Mouse (Mus musculus) olfactory bulb, adult 2 months (tissue): ENCODE measurements around the gene Nptx1.

Experiments used
- CTCF ChIP-seq: fragments of 200-500 bp; IDR thresholded peaks from 2 replicates; pipeline ENCODE4 v1.5.1; 2012; ENCODE audit warnings: low read depth, mild to moderate bottlenecking, low read length, moderate library complexity; ENCODE audit not compliant: insufficient read depth
- POLR2A ChIP-seq: fragments of 200-500 bp; IDR thresholded peaks from 2 replicates; pipeline ENCODE4 v1.6.1; 2012; ENCODE audit warnings: mild to moderate bottlenecking, low read depth, low read length, moderate library complexity; ENCODE audit not compliant: insufficient read depth

DNA sequence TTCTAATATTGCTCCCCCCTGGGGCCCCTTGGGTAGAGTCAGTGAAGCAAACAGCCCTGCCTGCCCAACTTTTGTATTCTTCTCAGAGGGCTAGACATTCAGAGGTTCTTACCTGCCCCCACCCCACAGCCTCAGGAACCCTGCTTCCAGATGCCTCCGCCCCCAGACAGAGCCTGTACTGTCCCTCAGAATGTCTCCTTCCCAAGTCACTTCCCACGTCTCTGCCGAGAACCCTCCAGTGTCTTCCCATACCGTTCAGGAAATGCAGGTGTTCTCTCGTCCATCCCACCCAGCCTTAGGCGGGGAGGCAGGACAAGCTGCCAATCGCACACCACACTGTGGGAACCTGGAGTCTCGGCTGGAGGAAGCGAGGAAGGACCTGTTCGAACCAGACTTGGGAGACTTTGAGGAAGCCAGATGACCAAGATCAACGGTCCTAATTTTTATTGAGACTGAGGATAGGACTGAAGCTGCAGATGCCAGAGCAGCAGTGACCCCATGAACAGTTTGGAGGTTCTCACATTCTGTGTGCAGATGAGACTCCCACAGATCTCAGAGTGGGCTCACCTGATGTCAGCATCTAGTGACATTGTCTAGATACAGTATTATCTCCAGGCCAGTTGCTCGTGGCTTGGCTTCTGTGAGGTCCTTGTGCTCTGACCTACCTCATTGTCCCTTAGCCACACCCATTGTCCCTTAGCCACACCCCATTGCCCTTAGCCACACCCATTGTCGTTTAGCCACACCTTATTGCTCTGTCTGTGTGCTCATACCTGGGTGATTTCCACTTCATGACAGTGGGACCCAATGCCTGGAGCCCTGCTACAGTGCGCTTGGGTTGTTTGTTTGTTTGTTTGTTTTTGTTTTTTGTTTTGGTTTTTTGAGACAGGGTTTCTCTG lies 21.2 kb downstream of the Nptx1 start:
- TF ChIP-seq POLR2A (no peak), CTCF (no peak)
